Mouse (Mus musculus) cerebellum, postnatal 25 days (tissue): ENCODE data around the gene Mdc1.
A peak's percentile ranks its signal among the peaks of the same experiment; 100 is the strongest.

ENCODE experiments used
- DNase-seq, 2 experiments: peaks; one replicate each; pipeline ENCODE4 v3.0.0; 2021; ENCODE audit warnings: mixed read lengths in 2 of 2

Gene Mdc1

GRCm38 (mm10) chr17:35859371-35859770 is 18.1 kb downstream of the Mdc1 start:
- no peak for DNase-seq

DNA sequence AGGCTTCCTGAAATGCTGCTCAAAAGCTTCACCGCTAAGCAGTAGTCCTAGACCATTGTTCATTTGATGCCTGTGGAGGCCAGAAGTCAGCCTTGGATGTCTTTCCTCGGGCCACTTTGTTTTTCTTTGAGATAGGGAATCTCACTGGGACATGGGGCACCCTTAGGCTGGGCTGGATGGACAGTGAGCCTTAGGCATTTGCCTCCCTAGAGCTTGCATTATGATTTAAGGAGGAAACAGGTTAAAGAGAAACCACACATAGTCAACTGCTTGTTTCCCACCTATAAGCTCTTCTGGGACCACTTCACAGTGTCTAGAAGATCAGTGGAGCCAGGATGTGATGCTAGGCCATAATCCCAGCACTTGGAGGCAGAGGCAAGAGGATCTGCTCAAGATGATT is 18.5 kb downstream of the Mdc1 start:
- DNase-seq: no peak

DNA sequence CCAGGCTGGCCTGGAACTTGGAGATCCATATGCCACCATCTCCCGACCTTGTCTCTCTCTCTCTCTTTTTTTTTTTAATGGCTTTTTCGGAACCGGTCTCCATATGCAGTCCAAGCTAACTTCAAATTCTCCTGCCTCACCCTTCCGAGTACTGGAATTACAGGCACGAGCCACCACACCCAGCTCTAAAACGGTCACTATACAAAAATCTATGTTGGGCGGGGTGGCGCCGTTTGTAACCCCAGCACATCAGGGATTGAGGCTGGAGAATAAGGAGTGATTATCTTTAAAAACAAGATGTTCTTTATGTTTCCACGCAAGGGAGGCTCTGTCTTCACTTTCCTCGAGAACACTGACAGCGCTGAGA is 19.5 kb downstream of the Mdc1 start:
- no peak for DNase-seq

GRCm38 (mm10) chr17:35861198-35861857 is 20.0 kb downstream of the Mdc1 start, which contains the start of gene Nrm:
Gene Nrm, plus strand, starts transcription at chr17:35861318.
- DNase-seq: peak; percentile 93 to 94

DNA sequence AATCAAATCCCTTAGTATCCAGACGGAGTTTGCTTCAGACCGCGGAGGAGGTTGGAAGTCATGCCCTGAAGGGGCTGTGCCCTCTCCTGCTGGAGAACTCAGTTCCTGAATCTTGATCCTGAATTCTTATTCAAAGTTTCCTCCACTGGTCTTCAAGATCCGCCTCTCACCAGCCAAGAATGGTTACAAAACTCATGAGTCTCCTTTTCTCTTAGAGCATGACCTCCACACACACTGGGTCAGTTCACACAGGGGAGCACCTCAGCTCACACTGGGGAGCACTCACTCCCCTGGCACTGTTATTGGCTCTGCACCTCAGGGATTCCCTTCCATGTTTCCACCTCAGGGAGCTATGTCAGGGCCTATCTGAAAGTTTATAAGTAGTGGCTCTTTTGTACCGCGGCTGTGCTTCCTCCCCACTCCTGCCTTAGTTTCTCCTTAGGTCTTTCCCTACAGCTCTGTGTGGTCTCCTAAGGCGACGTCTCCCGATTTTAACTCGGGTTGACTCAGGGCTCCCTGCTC is 23.6 kb downstream of the Mdc1 start:
- no peak for DNase-seq

- peak; percentile 31 to 58 for DNase-seq
These were observed 24.4 kb downstream of the Mdc1 start, which contains the start of gene Ppp1r18 for GRCm38 (mm10) chr17:35865481-35866280. Gene Ppp1r18, plus strand, starts transcription at chr17:35865593.

DNA sequence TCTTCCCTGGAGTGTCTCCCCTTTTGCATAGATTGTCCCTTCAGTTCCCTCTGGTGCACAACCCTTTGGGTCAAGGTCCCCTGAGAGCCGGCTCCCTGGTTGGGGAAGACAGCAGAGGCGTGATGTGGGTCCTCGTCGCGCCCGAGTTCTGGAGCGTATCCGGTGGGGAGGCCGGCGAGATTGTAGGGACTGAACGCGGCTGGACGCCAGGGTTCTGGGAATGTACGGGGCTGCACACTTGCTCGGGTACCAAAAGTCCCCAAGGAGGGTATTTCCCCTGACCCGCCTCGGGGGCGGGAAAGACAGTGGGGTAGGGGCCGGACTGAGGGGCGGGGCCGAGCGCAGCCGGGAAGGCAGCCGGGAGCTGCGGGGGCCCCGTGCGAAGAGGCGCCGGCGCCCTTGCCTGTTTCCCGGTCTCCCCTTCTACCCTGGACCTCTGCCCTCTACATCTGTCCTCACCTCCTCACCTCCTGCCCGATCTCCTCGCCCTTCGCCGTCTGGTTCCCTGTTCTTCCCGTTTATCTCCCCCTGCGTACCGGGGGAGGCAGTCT is 25.0 kb downstream of the Mdc1 start:
- peak; percentile 38 to 51 for DNase-seq

GRCm38 (mm10) chr17:35866911-35867890 is 25.9 kb downstream of the Mdc1 start:
- DNase-seq: peak in 1 of 2 experiments; percentile 40

DNA sequence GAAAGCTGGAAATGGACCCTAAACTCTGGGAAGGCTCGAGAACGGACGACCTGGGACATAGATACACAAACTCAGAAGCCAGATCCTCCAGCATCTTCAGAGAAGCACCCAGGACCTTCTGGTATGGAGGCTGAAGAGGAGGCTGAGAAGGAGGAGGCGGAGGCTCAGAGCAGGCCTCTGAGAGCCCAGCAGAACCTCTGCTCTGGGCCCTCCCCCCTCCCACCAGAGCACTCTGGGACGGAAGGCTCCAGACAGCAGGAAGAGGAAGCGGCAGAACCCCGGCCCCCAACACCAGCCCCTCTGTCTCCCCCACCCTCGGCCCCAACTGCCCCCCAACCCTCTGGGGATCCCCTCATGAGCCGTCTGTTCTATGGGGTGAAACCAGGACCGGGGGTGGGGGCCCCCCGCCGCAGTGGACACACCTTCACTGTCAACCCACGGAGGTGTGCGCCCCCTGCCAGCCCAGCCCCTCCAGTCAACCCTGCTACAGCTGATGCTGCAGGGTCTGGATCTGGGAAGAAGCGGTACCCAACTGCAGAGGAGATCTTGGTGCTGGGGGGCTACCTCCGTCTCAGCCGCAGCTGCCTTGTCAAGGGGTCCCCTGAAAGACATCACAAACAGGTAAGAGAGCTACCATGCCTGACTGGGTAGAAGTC is 27.0 kb downstream of the Mdc1 start:
- DNase-seq: no peak

GRCm38 (mm10) chr17:35868961-35869345 is 27.6 kb downstream of the Mdc1 start:
- DNase-seq: no peak

GRCm38 (mm10) chr17:35869346-35870067 is 28.2 kb downstream of the Mdc1 start:
- DNase-seq: no peak

- DNase-seq: no peak
These were observed 29.0 kb downstream of the Mdc1 start for GRCm38 (mm10) chr17:35870151-35870883.

DNA sequence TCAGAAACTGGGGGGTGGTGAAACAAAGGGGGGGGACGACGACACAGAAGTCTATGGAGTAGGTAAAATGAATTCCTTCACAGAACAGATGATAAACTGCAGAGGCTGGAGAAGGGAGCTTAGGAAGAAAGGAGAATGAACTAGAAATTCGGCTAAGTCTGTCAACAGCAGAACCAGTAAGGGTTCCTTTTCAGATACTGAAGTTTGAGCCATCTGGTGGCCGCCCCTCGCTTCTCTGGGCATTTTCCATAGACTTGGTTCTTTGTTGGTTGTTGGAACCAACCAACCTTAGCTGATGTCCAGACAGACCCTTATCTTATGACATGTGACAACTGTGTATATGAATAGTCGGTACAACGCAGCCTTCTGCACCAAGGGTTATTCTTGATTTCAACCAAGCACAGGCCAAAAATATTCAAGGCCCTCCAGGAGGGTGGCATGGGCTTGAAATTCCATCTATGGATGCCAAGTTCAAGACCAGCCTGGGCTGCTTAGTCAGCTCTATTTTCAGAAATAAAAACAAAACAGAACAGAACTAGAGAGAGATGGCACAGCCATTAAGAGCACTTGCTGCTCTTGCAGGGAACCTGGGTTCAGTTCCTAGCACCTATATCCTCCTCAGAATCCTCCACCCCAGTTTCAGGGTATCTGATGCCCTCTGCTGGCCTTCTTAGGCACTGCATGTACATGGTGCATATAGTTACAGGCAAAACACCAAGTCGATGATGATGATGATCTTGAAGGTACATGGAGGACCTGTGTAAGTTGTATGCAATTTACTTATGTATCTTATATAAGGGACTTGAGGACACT is 29.8 kb downstream of the Mdc1 start:
- no peak for DNase-seq

- peak; percentile 95 for DNase-seq
These were observed 32.6 kb downstream of the Mdc1 start for GRCm38 (mm10) chr17:35873774-35874519.

GRCm38 (mm10) chr17:35874721-35875120 is 33.4 kb downstream of the Mdc1 start:
- DNase-seq: peak; percentile 33 to 60

- peak; percentile 98 to 99 for DNase-seq
These were observed 38.1 kb downstream of the Mdc1 start, which contains the start of gene Dhx16 for GRCm38 (mm10) chr17:35879245-35880057. Gene Dhx16, plus strand, starts transcription at chr17:35879819.

GRCm38 (mm10) chr17:35882924-35883323 is 41.6 kb downstream of the Mdc1 start:
- no peak for DNase-seq

- DNase-seq: no peak
These were observed 42.5 kb downstream of the Mdc1 start for GRCm38 (mm10) chr17:35883777-35884176.
